Mouse (Mus musculus) urinary bladder, postnatal 36 days (tissue): ENCODE data around the gene Nr1h4.
A peak's percentile ranks its signal among the peaks of the same experiment; 100 is the strongest.

Source experiments
- DNase-seq, 2 experiments: peaks; one replicate each; pipeline ENCODE4 v3.0.0; 2022; ENCODE audit warnings: low spot score in 2 of 2, mixed read lengths in 1 of 2

The Nr1h4 gene

GRCm38 (mm10) chr10:89434509-89435210 is 98.7 kb downstream of the Nr1h4 start:
- no peak for DNase-seq

- DNase-seq = no peak
Observed at GRCm38 (mm10) chr10:89432743-89433142, 100.6 kb downstream of the Nr1h4 start.

- DNase-seq = no peak
Observed at GRCm38 (mm10) chr10:89430751-89431150, 102.6 kb downstream of the Nr1h4 start.

GRCm38 (mm10) chr10:89424800-89425393 is 108.5 kb downstream of the Nr1h4 start:
- peak in 1 of 2 experiments; percentile 16 for DNase-seq

- DNase-seq = no peak
Observed at GRCm38 (mm10) chr10:89424217-89424616, 109.2 kb downstream of the Nr1h4 start.

- no peak for DNase-seq
Observed at GRCm38 (mm10) chr10:89423164-89423778, 110.1 kb downstream of the Nr1h4 start.

- DNase-seq = no peak
Observed at GRCm38 (mm10) chr10:89422504-89423158, 110.8 kb downstream of the Nr1h4 start.

- DNase-seq = no peak
Observed at GRCm38 (mm10) chr10:89417966-89418365, 115.4 kb downstream of the Nr1h4 start.

- DNase-seq = no peak
Observed at GRCm38 (mm10) chr10:89415478-89415877, 117.9 kb downstream of the Nr1h4 start.

GRCm38 (mm10) chr10:89407551-89407950 is 125.8 kb downstream of the Nr1h4 start:
- DNase-seq = no peak

GRCm38 (mm10) chr10:89406733-89407484 is 126.5 kb downstream of the Nr1h4 start:
- no peak for DNase-seq

- no peak for DNase-seq
Observed at GRCm38 (mm10) chr10:89404936-89405335, 128.4 kb downstream of the Nr1h4 start.
